Mouse (Mus musculus) cerebellum, adult 2 months (tissue): ENCODE measurements around the gene Bcs1l.

ENCODE experiments used
- CTCF ChIP-seq: fragments of 200-500 bp; IDR thresholded peaks from 2 replicates; pipeline ENCODE4 v1.5.1; 2011; ENCODE audit warnings: low read depth, mild to moderate bottlenecking, control low read depth, low read length, moderate library complexity, borderline replicate concordance; ENCODE audit not compliant: insufficient read depth
- POLR2A ChIP-seq: fragments of 200-500 bp; IDR thresholded peaks from 2 replicates; pipeline ENCODE4 v1.6.1; 2011; ENCODE audit warnings: low read length, control low read depth, borderline replicate concordance; ENCODE audit not compliant: insufficient read depth

DNA sequence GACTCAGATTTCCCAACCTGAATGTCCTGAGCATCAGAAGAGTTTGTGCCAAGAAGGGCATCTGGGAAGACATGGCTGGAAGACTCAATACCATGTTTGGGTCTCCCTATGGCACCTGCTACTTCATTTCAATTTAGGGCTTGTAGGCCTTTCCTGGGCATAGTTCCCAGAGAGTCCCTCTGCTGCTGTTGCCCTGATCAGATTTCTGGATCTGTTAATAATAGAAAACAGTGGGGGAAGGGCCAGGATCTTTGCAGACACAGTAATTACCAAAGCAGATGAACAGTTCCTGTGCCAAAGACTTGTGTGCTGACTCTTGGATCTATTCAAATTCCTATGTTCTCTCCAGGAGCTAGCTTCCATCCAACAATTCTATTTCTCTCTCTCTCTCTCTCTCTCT lies 49.4 kb upstream of the Bcs1l start:
- TF ChIP-seq POLR2A (no peak), CTCF (no peak)
